Mouse (Mus musculus): ENCODE data around the gene Rsrp1. TPM values are rescaled to one million over a fixed set of nuclear protein-coding genes. Genes with fewer than 3 reads are reported as not detected.
A peak's percentile ranks its signal among the peaks of the same experiment; 100 is the strongest.

The Rsrp1 gene
- polyA plus RNA-seq, 1 experiment = 51.4 TPM

DNA sequence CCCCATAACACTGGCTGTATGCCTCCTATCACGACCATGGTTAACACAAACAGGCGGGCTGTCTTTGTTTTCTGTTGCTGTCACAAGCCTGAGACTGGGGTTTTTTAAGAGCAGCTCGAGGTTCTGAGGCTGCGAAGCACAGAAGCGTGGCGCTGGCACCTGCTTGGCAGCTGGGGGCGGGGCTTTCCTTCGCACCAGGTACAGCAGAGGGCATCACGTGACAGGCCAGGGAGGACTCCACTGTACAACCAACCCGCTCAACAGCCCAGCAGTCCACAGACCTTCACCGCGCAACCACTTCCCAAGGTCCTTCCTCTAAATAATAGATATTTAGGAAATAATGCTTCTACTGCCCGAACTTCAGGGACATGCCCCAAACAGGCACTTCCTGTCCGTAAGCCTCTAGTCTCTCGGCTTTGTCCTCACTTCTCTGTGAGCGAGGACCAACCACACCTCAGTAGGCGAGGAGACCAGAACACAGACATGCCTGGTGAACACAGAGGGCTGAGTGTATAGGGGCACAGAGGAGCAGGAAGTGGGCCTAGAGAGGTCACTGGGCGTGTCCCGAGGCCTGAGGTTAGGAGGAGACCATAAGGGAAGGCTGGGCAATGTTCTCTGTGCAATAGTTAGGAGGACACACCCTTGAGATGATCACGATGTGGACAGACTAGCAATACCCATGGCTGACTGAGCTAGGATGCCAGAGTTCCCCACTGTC is 44.7 kb downstream of the Rsrp1 start:
- Histone ChIP-seq H3K4me2 (ENCODE audit: low read depth) (no peak overlapping the region), H3K27me3 (ENCODE audit: control insufficient read depth, insufficient read depth, insufficient read length) (peaks cover 3% of the 10 kb centered on the region), H3K4me3 (no peak overlapping the region), H3K36me3 (ENCODE audit: control insufficient read depth, insufficient read depth) (no peaks in the 10 kb centered on the region), H3ac (ENCODE audit: control insufficient read depth, insufficient read length) (no peak overlapping the region), H3K79me2 (ENCODE audit: control insufficient read depth, insufficient read depth) (no peaks in the 10 kb centered on the region)
- no peak for TF ChIP-seq TCF12 (IDR thresholded peaks at IDR 0.05; ENCODE audit: insufficient read depth, poor library complexity, severe bottlenecking)
- TF ChIP-seq CEBPB (IDR thresholded peaks at IDR 0.05; ENCODE audit: insufficient read depth, poor library complexity, severe bottlenecking) = no peak
- no peak for TF ChIP-seq TCF3 (IDR thresholded peaks at IDR 0.05; ENCODE audit: insufficient read length, low read depth)
- TF ChIP-seq REST (IDR thresholded peaks at IDR 0.05; ENCODE audit: insufficient read depth, insufficient read length) = no peak
- no peak for TF ChIP-seq POLR2A (IDR thresholded peaks at IDR 0.05; ENCODE audit: insufficient read length, low read depth)
- TF ChIP-seq E2F4 (IDR thresholded peaks at IDR 0.05; ENCODE audit: insufficient read depth) = no peak

DNA sequence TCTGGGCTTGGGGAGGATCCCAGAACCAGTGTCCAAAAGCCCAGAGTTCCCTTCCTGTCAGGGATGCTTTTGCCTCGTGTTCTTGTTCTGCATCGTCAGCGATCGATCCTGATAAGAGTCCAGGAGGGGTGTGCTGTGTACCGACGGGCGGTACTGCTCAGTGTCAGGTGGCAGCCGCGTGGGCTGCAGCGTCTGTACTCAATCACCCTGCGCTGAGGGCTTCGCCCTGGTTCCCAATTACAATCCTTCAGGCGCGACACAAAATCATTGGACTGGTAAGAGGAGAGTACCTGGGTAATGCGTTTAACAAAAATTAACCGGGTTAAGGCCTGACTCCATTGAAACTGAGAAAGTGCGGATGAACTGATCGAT is 45.2 kb downstream of the Rsrp1 start:
- TF ChIP-seq REST (IDR thresholded peaks at IDR 0.05; ENCODE audit: insufficient read depth, insufficient read length) (no peak), USF1 (IDR thresholded peaks at IDR 0.05; ENCODE audit: low read depth) (no peak), TCF12 (IDR thresholded peaks at IDR 0.05; ENCODE audit: insufficient read depth, poor library complexity, severe bottlenecking) (no peak), SRF (IDR thresholded peaks at IDR 0.05; ENCODE audit: control insufficient read depth, insufficient read length, low read depth) (no peak), TCF3 (IDR thresholded peaks at IDR 0.05; ENCODE audit: insufficient read length, low read depth) (no peak), CEBPB (IDR thresholded peaks at IDR 0.05; ENCODE audit: insufficient read depth, poor library complexity, severe bottlenecking) (no peak), MAX (IDR thresholded peaks at IDR 0.05; ENCODE audit: low read depth) (no peak), MYOD1 (IDR thresholded peaks at IDR 0.05; ENCODE audit: control insufficient read depth in 1 of 3, insufficient read length in 2 of 3, low read depth in 2 of 3) (no peak), MYOG (IDR thresholded peaks at IDR 0.05; ENCODE audit: control insufficient read depth in 1 of 3, insufficient read depth in 1 of 3, insufficient read length in 2 of 3, low read depth in 2 of 3) (no peak), POLR2AphosphoS2 (IDR thresholded peaks at IDR 0.05; ENCODE audit: insufficient read length, low read depth) (no peak), E2F4 (IDR thresholded peaks at IDR 0.05; ENCODE audit: insufficient read depth) (no peak), POLR2A (IDR thresholded peaks at IDR 0.05; ENCODE audit: insufficient read length, low read depth) (no peak)
- H3K36me3 ChIP-seq (ENCODE audit: control insufficient read depth, insufficient read depth) = no peaks in the 10 kb centered on the region
- no peak overlapping the region for H3K4me2 ChIP-seq (ENCODE audit: low read depth)
- no peaks in the 10 kb centered on the region for H3K79me2 ChIP-seq (ENCODE audit: control insufficient read depth, insufficient read depth)
- H3ac ChIP-seq (ENCODE audit: control insufficient read depth, insufficient read length) = no peak overlapping the region
- no peak overlapping the region for H3K4me3 ChIP-seq
- H3K27me3 ChIP-seq (ENCODE audit: control insufficient read depth, insufficient read depth, insufficient read length) = peaks cover 3% of the 10 kb centered on the region

DNA sequence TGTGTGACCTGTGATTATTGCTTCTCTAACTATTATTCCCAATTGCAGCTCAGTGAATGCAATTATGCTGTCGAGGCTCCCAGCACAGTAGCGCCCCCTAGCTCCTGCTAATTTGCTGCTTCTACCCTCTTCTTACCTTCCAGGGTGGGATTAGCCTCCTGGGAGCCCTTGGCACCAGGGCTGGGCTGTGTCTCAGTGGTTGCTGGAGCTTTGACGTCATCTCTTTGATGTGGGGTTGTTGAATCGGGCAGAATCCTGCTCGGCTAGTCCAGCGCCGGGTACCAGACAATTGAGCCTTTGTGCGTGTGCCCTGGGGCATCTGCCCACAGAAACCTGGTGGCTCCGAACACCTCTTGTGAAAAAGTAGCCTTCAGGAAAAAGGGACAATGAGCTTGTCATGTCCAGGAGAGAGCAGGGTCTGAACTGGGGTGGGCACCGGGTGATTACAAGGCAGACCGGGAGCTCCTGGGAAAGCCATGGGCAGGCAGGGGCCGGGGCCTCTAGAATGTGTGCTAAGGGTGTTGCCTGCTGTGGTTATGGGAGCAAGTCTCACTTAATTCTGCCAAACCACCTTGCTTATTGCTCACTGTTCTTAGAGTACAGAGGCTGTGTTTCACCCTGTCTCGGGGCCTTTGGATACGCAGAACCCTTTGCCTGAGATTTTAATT is 52.0 kb downstream of the Rsrp1 start:
- no peak overlapping the region for H3ac ChIP-seq (ENCODE audit: control insufficient read depth, insufficient read length)
- H3K4me2 ChIP-seq (ENCODE audit: low read depth) = peak overlapping the region; percentile 49
- peaks cover 3% of the 10 kb centered on the region for H3K27me3 ChIP-seq (ENCODE audit: control insufficient read depth, insufficient read depth, insufficient read length)
- H3K36me3 ChIP-seq (ENCODE audit: control insufficient read depth, insufficient read depth) = no peaks in the 10 kb centered on the region
- TF ChIP-seq POLR2AphosphoS2 (IDR thresholded peaks at IDR 0.05; ENCODE audit: insufficient read length, low read depth) = no peak
- H3K79me2 ChIP-seq (ENCODE audit: control insufficient read depth, insufficient read depth) = no peaks in the 10 kb centered on the region
- H3K4me3 ChIP-seq = no peak overlapping the region

DNA sequence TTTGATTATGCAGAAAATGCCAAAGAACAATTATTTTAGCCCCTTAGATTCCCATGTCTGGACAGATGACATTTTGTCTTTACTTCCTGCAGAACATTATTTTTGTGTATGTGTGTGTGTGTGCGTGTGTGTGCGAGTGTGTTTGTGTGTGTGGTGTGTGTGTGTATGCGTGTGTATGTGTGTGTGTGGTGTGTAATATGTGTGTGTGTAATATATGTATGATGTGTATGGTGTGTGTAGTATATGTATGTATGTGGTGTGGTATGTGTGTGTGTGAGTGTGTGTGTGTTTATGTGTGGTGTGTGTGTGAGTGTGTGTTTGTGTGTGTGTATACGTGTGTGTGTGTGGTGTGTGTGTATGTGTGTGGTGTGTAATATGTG is 52.5 kb downstream of the Rsrp1 start:
- no peak overlapping the region for H3K4me3 ChIP-seq
- TF ChIP-seq SRF (IDR thresholded peaks at IDR 0.05; ENCODE audit: control insufficient read depth, insufficient read length, low read depth) (no peak), POLR2AphosphoS2 (IDR thresholded peaks at IDR 0.05; ENCODE audit: insufficient read length, low read depth) (no peak), MYOD1 (IDR thresholded peaks at IDR 0.05; ENCODE audit: control insufficient read depth in 1 of 3, insufficient read length in 2 of 3, low read depth in 2 of 3) (no peak), E2F4 (IDR thresholded peaks at IDR 0.05; ENCODE audit: insufficient read depth) (no peak), MAX (IDR thresholded peaks at IDR 0.05; ENCODE audit: low read depth) (no peak), REST (IDR thresholded peaks at IDR 0.05; ENCODE audit: insufficient read depth, insufficient read length) (no peak), POLR2A (IDR thresholded peaks at IDR 0.05; ENCODE audit: insufficient read length, low read depth) (no peak), CEBPB (IDR thresholded peaks at IDR 0.05; ENCODE audit: insufficient read depth, poor library complexity, severe bottlenecking) (no peak), USF1 (IDR thresholded peaks at IDR 0.05; ENCODE audit: low read depth) (no peak), TCF3 (IDR thresholded peaks at IDR 0.05; ENCODE audit: insufficient read length, low read depth) (no peak), MYOG (IDR thresholded peaks at IDR 0.05; ENCODE audit: control insufficient read depth in 1 of 3, insufficient read depth in 1 of 3, insufficient read length in 2 of 3, low read depth in 2 of 3) (no peak), TCF12 (IDR thresholded peaks at IDR 0.05; ENCODE audit: insufficient read depth, poor library complexity, severe bottlenecking) (no peak)
- H3K36me3 ChIP-seq (ENCODE audit: control insufficient read depth, insufficient read depth) = no peaks in the 10 kb centered on the region
- H3K4me2 ChIP-seq (ENCODE audit: low read depth) = no peak overlapping the region
- H3ac ChIP-seq (ENCODE audit: control insufficient read depth, insufficient read length) = no peak overlapping the region
- H3K79me2 ChIP-seq (ENCODE audit: control insufficient read depth, insufficient read depth) = no peaks in the 10 kb centered on the region
- peaks cover 3% of the 10 kb centered on the region for H3K27me3 ChIP-seq (ENCODE audit: control insufficient read depth, insufficient read depth, insufficient read length)

Other genes with a start within 250 kb of the Rsrp1 start
- gene Man1c1, start 219.3 kb upstream of the Rsrp1 start, polyA plus RNA-seq (2012; fragmentation: generic; extraction: Trizol) = 11.3 TPM
- 19.0 TPM for gene Ldlrap1, start 155.6 kb upstream of the Rsrp1 start, polyA plus RNA-seq (2012; fragmentation: generic; extraction: Trizol)
- 19.6 TPM for gene Maco1, start 70.2 kb upstream of the Rsrp1 start, polyA plus RNA-seq (2012; fragmentation: generic; extraction: Trizol)
- gene Rhd, start 59.1 kb upstream of the Rsrp1 start, polyA plus RNA-seq (2012; fragmentation: generic; extraction: Trizol) = 0.98 TPM
- gene Tmem50a, start 8.6 kb upstream of the Rsrp1 start, polyA plus RNA-seq (2012; fragmentation: generic; extraction: Trizol) = 121 TPM
- gene Syf2, start 7.3 kb downstream of the Rsrp1 start, polyA plus RNA-seq (2012; fragmentation: generic; extraction: Trizol) = 67.8 TPM
- 19.6 TPM for gene Runx3, start 197.1 kb downstream of the Rsrp1 start, polyA plus RNA-seq (2012; fragmentation: generic; extraction: Trizol)